Mouse (Mus musculus) urinary bladder, postnatal 10 days (tissue): Measurements from ENCODE around the gene Tlr9.

ENCODE experiments used
- DNase-seq: peaks from one replicate; pipeline ENCODE4 v3.0.0; 2022; ENCODE audit warnings: low spot score

Gene Tlr9

GRCm38 (mm10) chr9:106203990-106204851 lies 18.2 kb upstream of the Tlr9 start:
- no peak for DNase-seq

GRCm38 (mm10) chr9:106205713-106206290 lies 16.6 kb upstream of the Tlr9 start:
- DNase-seq: no peak

GRCm38 (mm10) chr9:106206515-106206914 lies 15.9 kb upstream of the Tlr9 start:
- no peak for DNase-seq

- DNase-seq: no peak
Observed at GRCm38 (mm10) chr9:106208181-106208580, 14.2 kb upstream of the Tlr9 start.

- DNase-seq: no peak
Observed at GRCm38 (mm10) chr9:106209954-106210353, 12.4 kb upstream of the Tlr9 start.

- DNase-seq: no peak
Observed at GRCm38 (mm10) chr9:106210853-106211609, 11.4 kb upstream of the Tlr9 start.

GRCm38 (mm10) chr9:106211680-106212593 lies 10.5 kb upstream of the Tlr9 start:
- DNase-seq: peak; percentile 56

GRCm38 (mm10) chr9:106212594-106212981 lies 9.8 kb upstream of the Tlr9 start:
- DNase-seq: no peak

- DNase-seq: no peak
Observed at GRCm38 (mm10) chr9:106215341-106216125, 6.9 kb upstream of the Tlr9 start.

GRCm38 (mm10) chr9:106216971-106217370 lies 5.4 kb upstream of the Tlr9 start:
- DNase-seq: no peak

- DNase-seq: no peak
Observed at GRCm38 (mm10) chr9:106220894-106221523, 1.4 kb upstream of the Tlr9 start.

GRCm38 (mm10) chr9:106222994-106223393 lies 596 bp downstream of the Tlr9 start:
- no peak for DNase-seq

GRCm38 (mm10) chr9:106225469-106226150 lies 3.2 kb downstream of the Tlr9 start:
- no peak for DNase-seq

GRCm38 (mm10) chr9:106226151-106226682 lies 3.8 kb downstream of the Tlr9 start:
- no peak for DNase-seq

GRCm38 (mm10) chr9:106227790-106228429 lies 5.5 kb downstream of the Tlr9 start:
- DNase-seq: no peak

GRCm38 (mm10) chr9:106230051-106230733 lies 7.8 kb downstream of the Tlr9 start:
- DNase-seq: no peak

- DNase-seq: no peak
Observed at GRCm38 (mm10) chr9:106230734-106231106, 8.3 kb downstream of the Tlr9 start.

GRCm38 (mm10) chr9:106231220-106231619 lies 8.8 kb downstream of the Tlr9 start:
- DNase-seq: no peak

GRCm38 (mm10) chr9:106231816-106232215 lies 9.4 kb downstream of the Tlr9 start:
- no peak for DNase-seq
